Mouse (Mus musculus) gastrocnemius, adult 8-10 months (tissue): ENCODE data around the gene Rmi2. TPM values are rescaled to one million over a fixed set of nuclear protein-coding genes. Genes with fewer than 3 reads are reported as not detected.
"Not testable (repeated sequence)": the region's sequence is repeated elsewhere in the genome, so short reads cannot be mapped to it uniquely, and the experiment has no call there.

Source experiments
- DNase-seq, 2 experiments: peaks; one replicate each; pipeline ENCODE4 v3.0.0; 2022; ENCODE audit warnings: low spot score in 2 of 2
- total RNA-seq, 4 experiments: library from RNA; stranded (reverse); gene quantifications; 2 replicates each; pipeline ENCODE4 v1.2.4; 2022

The Rmi2 gene
- 1 to 10 TPM in 2 of 4 experiments, under 1 TPM in 2; 0.48 to 1.8 (median 1.0) TPM for total RNA-seq

DNA sequence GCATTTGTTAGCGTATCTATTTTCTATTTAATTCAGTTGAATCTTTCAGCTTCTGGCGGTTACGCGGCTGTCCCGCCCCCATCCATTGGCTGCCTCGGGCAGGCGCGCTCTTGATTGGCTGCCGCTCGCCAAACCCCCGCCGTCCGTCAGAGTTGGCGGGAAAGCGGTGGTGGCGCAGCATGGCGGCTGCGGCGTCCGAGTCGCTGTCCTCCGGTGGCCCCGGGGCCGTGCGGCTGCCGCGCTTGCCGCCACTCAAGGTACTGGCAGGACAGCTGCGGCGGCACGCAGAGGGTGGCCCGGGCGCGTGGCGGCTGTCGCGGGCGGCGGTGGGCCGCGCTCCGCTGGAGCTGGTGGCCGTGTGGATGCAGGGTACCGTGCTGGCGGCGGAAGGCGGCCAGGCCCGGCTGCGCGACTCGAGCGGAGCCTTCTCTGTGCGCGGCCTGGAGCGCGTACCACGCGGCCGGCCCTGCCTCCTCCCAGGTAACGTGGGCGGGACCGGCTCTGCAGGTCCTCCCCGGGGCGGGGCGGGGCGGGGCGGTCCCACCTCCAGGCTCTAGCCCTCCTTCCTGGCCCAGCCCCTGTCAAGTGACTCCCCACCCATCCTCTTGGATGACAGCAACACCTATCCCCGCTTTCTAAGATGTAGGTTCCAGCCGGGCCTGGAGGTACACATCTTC lies at the start of gene Rmi2:
Gene Rmi2 (plus strand): TSS at position 149 of the 677 bp plus-strand sequence.
- DNase-seq = peak; percentile 59 to 75

DNA sequence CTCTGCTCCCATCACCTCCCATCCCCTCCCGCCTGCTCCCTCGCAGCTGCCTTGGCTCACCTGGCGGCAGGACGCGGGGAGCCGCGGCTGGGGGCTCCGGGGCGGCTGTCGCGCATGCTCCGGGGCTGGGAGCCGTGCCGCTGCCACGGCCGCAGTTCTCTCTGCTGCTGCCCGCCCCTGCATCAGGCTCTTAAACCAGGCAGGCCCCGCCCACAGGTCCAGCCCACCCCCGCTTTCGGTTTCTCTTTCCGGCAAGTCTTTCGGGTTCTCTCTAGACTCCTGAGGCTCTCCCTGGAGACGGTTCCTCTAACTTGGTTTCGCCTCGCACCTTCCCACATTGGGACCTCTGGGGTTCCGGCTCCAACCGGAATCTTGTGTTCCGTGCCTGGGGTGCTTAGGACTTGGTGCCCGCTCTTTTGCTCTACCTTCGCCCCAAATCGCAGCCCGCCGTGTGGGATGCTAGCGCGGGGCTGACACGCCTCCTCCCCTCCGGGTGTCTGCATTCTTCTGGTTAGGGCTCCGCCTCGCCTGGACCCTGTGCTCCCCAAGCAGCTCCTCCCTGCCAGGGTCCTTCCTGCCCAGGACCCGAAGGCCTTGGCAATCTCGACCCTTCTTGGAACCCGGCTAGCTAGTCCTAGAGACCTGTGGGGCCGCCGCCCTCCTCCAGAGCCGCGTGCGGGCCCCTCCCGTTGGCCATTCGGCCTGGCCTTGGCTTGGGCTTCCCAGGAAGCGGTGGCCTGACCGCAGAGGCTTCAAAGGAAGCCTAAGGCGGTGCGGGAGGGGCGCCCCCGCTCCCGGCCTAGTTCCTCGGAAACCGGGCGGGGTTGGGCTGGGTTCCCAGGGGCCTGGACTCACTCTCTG lies 49.3 kb upstream of the Rmi2 start, which contains the start of gene Socs1:
Gene Socs1 (minus strand): TSS at position 166 of the 861 bp plus-strand sequence.
- DNase-seq = peak; percentile 71 to 77

DNA sequence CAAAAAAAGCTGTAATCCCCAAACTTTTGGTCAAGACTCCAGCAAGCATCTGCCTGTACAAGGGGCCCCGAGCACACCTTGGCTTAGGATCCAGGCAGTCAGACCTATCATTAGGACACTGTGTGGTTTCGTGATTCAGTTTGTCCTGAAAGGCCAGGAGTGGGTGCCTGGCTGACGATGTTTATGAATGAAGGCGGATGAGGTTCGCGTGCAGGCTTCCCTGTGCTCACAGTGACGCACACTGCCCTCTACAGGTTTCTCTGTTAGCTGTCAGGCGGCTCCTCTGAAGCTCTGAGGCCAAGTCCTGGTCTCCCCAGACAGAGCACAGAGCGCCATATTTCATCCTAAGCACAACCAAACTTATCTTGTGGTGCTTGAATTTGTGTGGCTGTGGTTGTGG lies 48.6 kb upstream of the Rmi2 start:
- DNase-seq = peak; percentile 75 to 79

DNA sequence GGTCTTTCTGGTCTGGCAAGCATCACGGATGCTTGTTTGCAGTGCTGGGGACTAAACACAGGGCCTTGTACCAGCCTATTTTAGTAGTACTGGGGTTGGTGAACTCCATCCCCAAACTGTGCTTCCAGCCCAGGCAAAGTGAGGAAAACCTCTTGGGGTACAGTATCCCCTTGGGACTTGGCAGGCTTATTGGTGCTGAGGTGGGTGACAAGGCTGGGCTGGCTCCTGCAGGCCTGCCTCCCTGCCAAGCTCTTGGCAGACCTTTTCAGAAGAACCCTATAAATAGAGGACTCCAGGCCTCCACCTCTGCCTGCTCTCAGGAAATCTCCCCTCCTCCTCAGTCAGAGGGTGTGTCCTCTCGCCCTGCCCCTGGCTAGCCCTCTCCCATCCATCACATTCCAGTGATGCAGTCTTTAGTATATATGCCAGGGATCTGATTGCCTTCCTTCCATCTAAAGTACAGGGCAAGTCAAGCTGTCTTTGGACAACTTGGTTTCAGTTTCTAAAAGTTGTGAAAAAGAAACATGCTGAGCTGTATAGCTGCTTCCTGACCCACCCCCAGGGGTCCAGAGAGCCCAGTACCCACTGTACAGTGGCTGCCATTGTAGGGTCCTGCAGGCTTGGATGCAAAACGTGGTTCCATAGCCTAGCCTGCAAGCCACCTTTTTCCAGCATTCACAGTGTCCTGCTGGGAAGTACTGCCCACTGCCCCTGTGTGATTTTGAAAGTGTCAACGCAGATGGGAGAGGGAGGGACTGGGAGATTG lies 47.9 kb upstream of the Rmi2 start:
- peak; percentile 29 to 60 for DNase-seq

DNA sequence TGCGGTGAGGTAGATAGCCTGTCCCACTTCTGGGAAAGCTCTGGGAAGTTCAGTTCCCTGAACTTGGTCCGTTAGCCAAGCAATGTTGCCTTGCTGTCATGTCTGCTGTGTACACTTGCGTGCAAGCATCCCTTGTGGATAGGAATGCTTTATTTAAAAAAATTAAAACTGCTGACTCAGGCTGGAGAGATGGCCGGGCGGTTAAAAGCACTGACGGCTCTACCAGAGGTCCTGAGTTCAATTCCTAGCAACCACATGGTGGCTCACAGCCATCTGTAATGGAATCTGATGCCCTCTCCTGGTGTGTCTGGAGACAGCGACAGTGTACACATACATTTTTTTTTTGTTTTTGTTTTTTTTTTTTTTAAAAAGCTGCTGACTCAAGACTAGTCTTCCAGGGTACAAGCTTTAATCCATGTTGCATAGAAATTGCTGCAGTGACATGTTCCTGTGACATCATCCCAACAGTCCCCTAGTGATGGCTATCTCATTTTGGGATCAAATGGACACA lies 47.3 kb upstream of the Rmi2 start:
- DNase-seq = no peak

DNA sequence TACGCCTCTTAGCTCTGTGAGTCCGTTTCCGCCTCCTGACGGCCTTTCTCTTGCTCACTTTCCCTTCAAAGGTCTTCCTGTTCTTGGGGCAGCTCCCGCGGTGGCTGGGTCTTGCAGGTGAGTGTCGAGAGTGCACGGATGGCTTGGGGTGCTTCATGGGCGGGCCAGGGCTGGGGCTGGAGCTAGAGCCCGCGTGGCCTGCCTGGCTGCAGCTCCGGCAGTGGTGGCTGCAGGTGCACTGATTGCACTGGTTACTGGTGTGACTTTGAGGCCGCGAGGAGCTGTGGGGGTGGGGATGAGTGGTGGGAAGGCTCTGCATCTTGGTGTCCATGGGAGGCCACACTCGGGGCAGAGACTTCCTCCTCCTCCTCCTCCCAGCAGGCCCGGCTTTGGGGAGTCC lies 46.6 kb upstream of the Rmi2 start, which contains the start of gene Tnp2:
Gene Tnp2 (minus strand): TSS at position 390 of the 400 bp plus-strand sequence.
- DNase-seq = no peak

DNA sequence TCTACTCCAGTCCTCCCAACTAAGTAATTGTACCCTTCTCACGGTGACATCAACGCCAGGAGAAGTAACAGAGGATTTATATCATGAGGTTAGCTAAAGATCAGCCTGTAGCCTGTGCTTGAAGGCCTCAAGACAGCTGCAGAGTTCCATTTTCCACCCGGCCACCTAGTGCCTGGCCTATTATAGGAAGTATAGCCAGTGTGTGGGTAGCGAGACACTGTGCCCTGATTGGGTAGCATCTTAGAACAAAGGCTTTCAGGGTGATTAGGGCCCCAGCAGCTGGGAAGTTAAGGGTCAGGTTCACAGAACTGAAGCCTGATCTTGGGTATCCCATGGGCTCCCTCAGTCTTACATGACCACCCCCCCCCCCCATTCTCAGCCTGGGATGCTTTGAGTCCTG lies 46.0 kb upstream of the Rmi2 start:
- no peak for DNase-seq

DNA sequence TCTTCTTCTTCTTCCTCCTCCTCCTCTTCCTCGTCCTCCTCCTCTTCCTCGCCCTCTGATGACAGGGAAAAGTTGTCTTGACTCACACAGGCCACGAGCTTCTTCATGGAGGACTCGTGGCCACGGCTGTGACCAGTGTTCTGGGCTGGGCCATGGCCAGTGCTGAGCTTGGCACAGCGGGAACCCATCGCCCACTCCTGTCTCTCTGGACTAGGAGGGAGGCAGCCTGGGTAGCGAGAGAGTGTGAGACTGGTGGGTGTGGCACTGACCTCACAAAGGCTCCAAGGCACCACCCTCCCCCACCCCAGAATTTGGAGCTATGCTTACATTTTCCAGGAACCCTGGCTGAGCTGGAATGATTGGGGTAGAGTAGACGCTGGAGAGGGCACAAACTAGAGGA lies 44.2 kb upstream of the Rmi2 start, which contains the start of gene Prm3:
Gene Prm3 (minus strand): TSS at position 213 of the 400 bp plus-strand sequence.
- DNase-seq = no peak

DNA sequence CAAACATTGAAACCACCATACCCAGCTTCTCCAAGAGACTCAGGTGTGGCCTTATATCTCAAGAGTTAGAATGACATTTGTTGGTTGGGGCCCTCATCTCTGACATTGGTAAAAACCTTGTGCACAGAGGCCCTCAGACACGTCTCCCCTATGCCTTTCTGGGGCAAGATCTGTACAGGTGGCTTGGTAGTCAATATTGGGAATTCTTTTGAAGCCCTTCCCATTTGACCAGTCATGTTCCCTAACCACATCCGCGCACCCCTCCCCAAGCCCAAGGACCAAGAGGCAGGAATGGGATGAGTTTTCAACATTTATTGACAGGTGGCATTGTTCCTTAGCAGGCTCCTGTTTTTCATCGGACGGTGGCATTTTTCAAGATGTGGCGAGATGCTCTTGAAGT lies 38.8 kb upstream of the Rmi2 start, which contains the start of gene Prm2:
Gene Prm2 (minus strand): TSS at position 101 of the 400 bp plus-strand sequence.
- DNase-seq = no peak

DNA sequence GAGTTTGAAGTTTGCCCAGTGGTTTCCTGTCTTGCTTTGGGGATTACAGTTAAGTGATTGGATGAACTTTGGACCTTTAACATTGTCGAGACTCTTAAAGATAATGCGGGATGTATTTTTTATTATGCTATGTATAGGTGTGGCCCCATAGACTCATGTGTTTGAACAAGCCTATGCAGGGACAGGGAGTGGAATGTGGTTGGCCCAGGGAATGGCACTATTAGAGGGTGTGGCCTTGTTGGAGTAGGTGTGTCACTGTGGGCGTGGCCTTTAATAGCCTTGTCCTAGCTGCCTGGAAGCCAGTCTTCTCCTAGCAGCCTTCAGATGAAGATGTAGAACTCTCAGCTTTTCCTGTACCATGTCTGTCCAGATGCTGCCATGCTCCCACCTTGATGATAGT lies 32.4 kb upstream of the Rmi2 start:
- not testable (repeated sequence) for DNase-seq

DNA sequence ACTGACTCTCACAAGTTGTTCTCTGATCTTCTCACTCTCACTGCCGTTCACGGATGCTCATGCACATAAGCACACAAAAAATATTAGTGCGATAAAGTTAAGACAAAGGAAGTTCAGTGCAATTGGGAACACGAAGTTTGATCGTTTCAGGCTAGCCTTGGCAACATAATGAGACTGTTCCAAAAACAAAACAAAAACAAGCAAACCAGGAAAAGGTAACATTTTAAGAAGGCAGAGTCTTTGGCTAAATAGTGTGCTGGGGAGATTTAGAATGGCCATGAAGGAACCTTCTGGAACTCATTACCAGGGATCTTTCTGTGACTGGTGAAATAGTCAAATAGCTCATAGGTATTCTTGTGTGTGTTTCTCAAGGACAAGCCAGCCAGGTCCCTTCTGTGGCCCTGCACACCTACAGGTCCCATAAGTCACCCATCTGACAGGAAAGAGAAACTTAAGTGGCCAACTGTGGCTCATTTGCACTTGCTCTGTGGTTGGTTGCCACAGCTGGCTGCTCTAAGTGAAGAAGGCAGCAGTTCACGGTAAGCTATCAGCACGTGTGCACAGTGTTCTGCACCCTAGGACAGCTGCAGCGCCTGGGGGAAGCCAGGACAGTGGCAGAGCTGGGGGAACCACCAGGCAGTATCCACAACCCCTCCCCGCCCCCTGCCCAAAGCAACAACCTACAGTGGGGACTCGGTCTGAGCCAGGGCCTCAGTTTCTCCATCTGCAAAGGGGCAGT lies 28.9 kb upstream of the Rmi2 start, which contains the start of gene Prm1:
Gene Prm1 (minus strand): TSS at position 51 of the 739 bp plus-strand sequence.
- no peak for DNase-seq

DNA sequence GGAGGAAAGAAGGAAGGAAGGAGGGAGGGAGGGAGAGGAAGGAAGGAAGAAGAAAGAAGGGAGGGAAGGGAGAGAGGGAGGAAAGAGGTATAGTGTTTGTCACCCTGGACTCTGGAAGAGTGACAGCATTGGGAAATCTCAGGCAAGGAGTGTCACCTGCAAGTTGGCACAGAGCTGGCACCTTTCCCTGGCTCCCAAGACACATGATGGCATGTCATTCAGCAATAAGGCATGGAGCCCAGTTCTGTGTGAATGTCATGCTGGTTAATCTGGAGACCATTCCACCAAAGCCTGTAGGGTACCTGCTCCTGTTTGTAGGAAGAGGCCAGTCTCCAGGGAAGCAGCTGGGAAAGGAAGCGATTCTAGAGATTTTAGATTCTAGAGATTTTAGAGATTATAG lies 24.5 kb upstream of the Rmi2 start:
- no peak for DNase-seq

DNA sequence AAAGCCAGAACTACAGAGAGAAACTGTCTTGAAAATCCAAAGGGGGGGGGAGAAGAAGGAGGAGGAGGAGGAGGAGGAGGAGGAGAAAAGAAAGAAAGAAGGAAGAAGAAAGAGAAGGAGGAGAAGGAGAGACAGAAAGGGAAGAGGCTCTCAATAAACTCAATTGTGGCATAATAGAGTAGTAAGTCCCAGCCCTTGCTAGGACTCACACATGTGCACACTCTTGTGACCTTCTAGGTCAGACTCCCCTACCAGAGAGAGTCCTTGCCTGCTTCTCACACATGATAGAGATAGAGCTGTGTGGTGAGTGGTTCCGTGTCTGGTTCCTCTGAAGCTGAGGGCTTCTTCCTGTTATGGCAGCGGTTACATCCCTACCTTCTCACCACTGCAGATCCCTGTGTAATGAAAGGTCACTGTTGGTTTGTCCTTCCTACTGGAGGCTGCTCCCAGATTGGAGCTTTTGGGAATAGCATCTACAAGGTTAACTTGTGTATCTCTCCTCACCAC lies 21.9 kb upstream of the Rmi2 start, which contains the start of gene Gm11172:
Gene Gm11172 (plus strand): TSS at position 51 of the 507 bp plus-strand sequence.
- no peak for DNase-seq

DNA sequence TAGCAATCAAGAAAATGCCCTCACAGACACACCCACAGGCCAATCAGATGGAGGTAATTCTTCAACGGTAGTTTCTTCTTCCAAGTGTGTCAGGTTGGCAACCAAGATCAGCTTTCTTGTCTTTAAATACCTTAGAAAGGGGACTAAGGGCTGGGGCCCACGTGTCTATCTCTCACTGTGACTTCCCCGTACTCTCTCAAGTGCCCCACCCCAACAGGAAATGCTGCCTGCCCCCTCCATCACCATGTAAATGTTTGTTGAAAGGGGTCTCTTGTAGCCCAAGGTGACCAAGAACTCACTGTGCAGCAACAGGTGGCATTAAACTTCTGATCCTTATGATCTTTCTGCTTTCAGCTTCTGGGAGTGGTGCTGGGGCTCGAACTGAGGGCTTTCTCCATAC lies 21.1 kb upstream of the Rmi2 start:
- no peak for DNase-seq

DNA sequence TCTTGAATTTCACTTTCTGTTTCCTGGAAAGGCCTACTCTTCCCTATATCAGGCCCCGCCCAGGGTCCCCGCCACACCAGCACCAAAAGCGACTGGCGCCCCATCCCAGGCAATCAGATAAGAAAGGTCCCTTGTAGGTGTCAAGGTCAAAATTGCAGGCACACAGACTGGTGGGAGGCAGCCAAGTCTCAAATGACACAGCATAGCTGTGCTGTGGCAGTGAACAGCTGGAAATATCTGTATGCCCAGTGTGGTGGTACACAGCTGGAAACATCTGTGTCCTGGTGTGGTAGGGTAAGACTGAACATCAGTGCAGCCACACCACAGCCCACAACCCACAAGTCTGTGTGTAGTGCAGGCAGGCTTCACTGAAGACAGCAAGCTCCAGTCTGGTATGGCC lies 20.0 kb upstream of the Rmi2 start:
- no peak for DNase-seq

DNA sequence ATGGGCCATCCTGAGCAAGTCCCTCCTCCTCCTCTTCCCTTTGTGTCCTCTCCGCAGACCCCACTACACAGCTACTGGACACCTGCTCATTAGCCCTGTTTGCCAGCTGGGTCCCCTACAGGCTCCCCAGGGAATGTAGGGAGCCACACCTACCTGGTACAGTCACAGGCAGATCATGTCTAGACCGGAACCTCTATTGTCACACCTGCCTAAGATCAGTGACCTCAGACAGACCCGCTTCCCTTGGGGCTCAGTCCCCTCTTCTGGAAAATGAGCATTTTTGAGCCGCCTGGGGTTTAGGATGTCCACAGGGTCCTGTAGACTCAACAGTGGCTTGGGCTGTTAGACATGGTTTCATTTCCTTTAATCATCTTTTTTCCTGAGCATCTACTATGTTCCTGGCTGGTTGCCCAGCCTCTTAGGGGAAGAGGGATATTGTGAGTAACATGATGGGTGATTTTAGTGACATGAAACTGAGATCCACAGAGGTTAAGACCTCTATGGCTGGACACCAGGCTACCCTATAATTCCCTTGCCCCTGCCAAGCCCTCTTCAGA lies 16.2 kb upstream of the Rmi2 start:
- DNase-seq = no peak

DNA sequence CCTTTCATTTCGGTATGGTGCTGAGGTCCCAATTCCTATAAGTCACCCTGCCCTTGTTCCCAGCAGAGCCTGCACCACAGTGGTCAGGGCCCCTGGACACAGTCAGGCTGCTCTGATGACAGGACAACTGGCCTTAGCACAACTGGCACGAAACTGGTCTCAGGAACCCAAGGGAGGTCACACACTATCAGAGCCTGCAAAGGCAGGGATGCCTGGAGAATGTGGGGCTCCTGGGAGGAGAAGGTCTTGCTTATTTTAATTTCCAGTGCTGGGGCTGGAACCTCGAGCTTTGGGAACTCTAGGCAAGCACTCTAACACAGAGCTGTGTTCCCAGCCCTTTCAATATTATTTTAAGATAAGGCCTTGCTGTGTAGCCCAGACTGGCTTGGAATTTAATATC lies 14.9 kb upstream of the Rmi2 start:
- no peak for DNase-seq

DNA sequence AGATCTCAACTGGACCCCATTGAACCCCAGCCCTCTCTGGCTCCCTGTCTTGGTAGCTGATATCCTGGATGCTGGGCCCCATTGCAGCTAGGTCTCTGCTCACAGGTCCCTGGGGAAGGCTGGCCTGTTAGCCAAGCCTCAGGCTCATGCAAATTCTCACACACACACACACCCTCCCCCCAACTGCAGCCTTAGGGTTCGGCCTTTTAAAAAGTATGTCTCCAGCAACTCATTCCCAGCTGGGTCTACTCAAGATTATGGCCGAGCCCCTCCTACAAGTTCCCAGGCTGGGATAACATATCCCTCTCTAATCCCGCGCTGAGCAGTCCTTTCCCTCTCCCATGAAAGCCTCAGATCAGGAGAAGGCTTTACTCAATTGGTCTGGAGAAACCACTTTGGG lies 13.5 kb upstream of the Rmi2 start:
- no peak for DNase-seq

DNA sequence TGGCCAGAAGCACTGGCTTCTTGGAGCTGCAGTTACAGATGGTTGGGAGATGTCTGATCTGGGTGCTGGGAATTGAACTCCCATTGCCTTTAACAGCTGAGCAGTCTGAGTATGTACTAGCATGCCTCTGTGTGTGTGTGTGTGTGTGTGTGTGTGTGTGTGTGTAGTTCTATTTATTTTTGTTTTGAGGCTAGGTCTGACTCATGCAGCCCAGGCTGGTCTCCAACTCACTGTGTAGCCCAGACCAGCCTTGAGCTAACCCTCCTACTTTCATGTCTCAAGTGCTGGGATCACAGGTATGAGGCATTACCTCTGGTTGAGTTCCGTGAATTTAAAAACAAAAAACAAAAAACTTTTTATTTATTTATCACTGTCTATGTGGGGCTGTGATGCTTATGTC lies 10.3 kb upstream of the Rmi2 start:
- DNase-seq = no peak

DNA sequence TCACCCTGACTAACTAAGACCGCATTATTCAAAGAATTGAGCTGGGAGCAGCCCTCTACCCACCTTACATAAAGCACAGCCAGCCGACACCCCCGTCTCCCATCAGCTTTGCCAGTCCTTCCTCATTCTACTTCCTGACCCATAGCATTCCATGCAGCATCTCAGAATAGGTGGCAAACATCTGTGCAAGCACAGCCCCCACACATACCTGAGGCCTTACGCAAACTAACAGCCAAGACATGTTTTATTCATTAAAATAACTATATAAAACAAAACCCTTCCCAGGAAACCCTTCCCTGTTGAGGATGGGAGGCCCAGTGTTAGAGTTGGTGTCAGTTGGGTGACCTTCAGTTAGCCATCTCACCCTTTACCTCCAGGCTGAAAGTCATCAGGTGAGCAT lies 9.0 kb upstream of the Rmi2 start:
- no peak for DNase-seq
